Mouse (Mus musculus) megakaryocyte, embryonic 14.5 days (primary cell): ENCODE measurements around the gene Eme2.

Experiments used
- FLI1 ChIP-seq: IDR thresholded peaks from 2 replicates; pipeline ENCODE4 v1.6.1; 2012; ENCODE audit warnings: low read length, inconsistent platforms, mixed read lengths
- GATA1 ChIP-seq: IDR thresholded peaks from 3 replicates; pipeline ENCODE4 v1.6.1; 2012; ENCODE audit warnings: mixed read lengths, low read length, inconsistent platforms, borderline replicate concordance

- no peak; the same call in 2 of the 3 replicates for TF ChIP-seq GATA1
- no peak for TF ChIP-seq FLI1
These were observed 19.1 kb upstream of the Eme2 start for GRCm38 (mm10) chr17:24913984-24914383.
